ENCODE assay signal across 18 mouse cellular contexts in genomic region chr16:51617579-51617978, GRCm38 (mm10).
"Had no signal": no experiment of that assay in that cellular context is flagged by ENCODE, and none has a peak within 500 bp of the region (broad histone marks: within the 10 kb centered on the region; RNA-seq: fewer than 3 reads in every experiment).

No protein-coding gene starts in this region.

- DNase-seq: lung, adult 18-20 months; lung, embryonic 14.5 days; lung, postnatal 10 days; lung, postnatal 4 days; midbrain, embryonic 14.5 days; right cerebral cortex, postnatal 25 days; right cerebral cortex, postnatal 4 days; spleen, adult 18-20 months; thymus, adult 18-20 months; thymus, postnatal 14 days; thymus, postnatal 36 days had no signal

- H3K4me2 ChIP-seq: liver, embryonic 12.5 days; lung, embryonic 14.5 days; midbrain, embryonic 12.5 days; neural tube, embryonic 13.5 days; neural tube, embryonic 15.5 days had no signal

- H3K9me3 ChIP-seq: liver, embryonic 12.5 days; midbrain, embryonic 12.5 days; neural tube, embryonic 13.5 days; neural tube, embryonic 15.5 days had no signal

- H3K36me3 ChIP-seq: liver, embryonic 12.5 days; midbrain, embryonic 12.5 days; neural tube, embryonic 13.5 days; neural tube, embryonic 15.5 days had no signal

- H3K27me3 ChIP-seq: liver, embryonic 12.5 days; midbrain, embryonic 12.5 days; neural tube, embryonic 13.5 days; neural tube, embryonic 15.5 days had no signal

- H3K9ac ChIP-seq: liver, embryonic 12.5 days; liver, embryonic 14.5 days; lung, embryonic 14.5 days; midbrain, embryonic 12.5 days; neural tube, embryonic 13.5 days; neural tube, embryonic 15.5 days had no signal

- H3K4me1 ChIP-seq: liver, embryonic 12.5 days; midbrain, embryonic 12.5 days; neural tube, embryonic 13.5 days; neural tube, embryonic 15.5 days had no signal

- H3K27ac ChIP-seq: liver, embryonic 12.5 days; liver, embryonic 14.5 days; midbrain, embryonic 12.5 days; neural tube, embryonic 13.5 days; neural tube, embryonic 15.5 days had no signal

- H3K4me3 ChIP-seq: liver, embryonic 12.5 days; midbrain, embryonic 12.5 days; myocyte; neural tube, embryonic 13.5 days; neural tube, embryonic 15.5 days had no signal

- ATAC-seq: liver, embryonic 12.5 days; midbrain, embryonic 16.5 days had no signal
